Mouse (Mus musculus) heart, adult 2 months (tissue): ENCODE results near the gene Ahnak2.

Source experiments
- CTCF ChIP-seq: fragments of 200-600 bp; IDR thresholded peaks from 2 replicates; pipeline ENCODE4 v1.8.1; 2022; ENCODE audit warnings: antibody characterized with exemption, mild to moderate bottlenecking, moderate library complexity
- POLR2A ChIP-seq: fragments of 200-500 bp; IDR thresholded peaks from 2 replicates; pipeline ENCODE4 v1.6.1; 2011; ENCODE audit warnings: mild to moderate bottlenecking, low read depth, low read length, control low read depth; ENCODE audit not compliant: insufficient read depth

GRCm38 (mm10) chr12:112746808-112747605 lies 55.5 kb downstream of the Ahnak2 start:
- TF ChIP-seq CTCF: peak; percentile 83
- no peak for TF ChIP-seq POLR2A
